Mouse (Mus musculus) ZHBTc4 (cell line): ENCODE measurements around the gene Pias4.

Source experiments
- DNase-seq: peaks from one replicate; pipeline ENCODE4 v3.0.0-alpha.2; 2011; ENCODE audit warnings: low read depth, low spot score

Pias4 gene

DNA sequence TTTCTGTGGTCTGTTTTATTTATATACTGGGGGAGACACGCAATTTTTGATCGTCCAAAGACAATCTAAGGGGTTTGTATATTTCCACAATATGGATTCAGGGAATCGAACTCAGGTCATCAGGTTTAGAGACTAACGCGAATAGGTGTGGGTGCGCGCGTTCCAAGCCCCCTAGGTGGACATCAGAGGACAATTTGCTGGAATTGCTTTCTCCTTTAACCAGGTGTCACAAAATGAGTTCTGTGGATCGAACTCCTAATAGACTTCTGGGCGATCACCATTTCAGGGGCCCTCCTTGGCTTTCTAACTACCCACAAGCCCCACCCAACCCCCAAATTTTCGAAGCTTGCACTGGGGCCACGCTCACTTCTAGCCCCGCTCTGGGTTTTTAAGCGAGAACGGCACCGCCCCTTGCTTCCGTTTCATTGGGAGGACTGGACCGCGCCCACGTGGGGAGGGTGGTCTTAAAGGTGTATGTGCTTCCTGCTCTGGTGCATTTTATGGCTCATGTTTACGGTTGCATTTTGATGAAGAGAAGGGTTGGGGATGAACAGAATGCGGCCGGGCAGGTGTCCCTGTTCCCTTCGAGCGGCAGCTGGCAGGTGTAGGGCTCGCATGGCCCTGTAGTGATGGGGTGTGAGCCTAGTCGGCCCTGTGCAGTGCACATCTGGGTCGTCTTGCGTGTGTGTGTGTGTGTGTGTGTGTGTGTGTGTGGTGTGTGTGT, 960 bp upstream of the Pias4 start:
- DNase-seq, result peak; percentile 89

DNA sequence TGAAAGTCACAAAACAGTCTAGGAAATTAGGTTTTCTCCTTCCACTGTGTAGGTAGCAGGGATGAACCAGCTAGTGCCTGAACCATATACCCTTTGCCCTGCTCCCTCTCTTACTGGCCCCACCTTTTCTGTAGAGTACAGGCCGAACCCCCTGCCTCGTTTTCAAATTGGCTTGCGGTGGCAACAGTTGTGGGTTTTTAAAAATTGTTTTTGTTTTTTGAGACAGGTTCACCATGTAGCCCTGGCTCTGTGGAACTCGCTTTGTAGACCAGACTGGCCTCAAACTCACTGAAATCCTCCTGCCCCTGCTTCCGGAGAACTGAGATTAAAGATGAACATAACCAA, 336 bp upstream of the Pias4 start:
- DNase-seq, result no peak

DNA sequence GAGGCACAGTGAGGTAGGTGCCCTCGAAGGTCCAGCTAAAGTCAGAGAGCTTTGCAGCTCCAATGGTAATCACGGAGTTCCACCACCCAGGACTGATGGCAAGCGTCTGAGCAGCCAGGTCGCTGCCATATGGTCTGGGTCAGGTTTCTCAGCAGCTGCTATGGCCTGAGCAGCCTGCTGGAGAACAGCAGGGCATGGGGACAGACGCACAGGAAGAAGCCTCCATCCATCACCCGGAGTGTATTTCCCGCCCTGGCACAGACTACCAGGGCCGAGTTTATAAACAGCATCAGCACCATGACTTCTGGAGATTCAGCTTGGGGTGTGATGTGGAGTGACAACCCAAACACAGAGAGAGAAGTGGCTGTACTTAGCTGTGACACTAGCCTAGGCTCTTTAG, 2.6 kb downstream of the Pias4 start:
- DNase-seq, result no peak

DNA sequence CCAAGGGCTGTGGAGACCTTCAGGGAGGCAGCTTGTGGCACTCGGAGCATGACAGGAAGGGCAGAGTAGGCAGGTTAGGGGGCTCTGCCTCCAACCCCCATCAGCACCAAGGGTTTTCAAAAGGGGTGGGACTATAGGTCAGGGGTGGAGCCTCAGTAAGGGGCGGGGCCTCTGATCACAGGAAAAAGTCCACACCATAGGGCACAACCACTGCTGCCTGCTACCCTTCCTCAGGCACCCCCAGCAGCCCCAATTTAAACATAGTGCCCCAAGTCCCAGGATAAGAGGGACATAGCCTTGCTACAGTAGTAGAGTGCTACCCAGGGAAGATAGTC, 5.4 kb downstream of the Pias4 start:
- peak; percentile 66 for DNase-seq

DNA sequence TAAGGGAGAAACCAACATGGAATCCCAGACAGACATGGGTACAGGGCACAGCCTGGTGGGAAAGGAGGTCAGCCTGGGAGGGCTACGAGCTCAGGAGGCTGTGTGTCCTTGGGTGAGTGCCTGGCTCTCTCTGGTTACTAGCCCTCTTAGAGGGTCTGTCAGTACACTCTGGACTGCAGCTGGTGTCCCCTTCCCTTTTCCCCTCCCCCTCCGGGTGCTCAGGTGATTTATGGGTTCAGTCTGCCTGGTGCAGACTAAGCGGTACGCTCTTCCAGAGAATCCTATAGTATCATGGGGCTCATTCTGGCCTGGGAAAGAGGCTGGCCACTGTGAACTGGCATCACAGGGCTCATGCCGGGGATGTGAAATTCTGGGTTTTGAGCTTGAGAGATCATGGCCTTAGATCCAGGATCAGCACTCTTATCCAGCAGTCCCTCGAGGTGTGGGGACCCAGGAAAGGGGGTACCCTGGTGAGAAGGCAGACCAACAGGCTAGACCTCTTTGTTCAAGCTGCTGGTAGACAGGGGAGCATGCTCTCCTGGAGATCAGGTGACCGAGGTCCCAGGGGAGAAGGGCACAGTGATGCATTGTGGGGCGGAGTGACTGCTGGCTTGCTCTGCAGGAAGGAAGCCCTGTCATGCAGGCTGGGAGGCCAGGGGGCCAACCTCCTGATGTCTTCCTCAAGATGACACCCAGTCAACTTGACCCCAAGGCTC, 6.0 kb downstream of the Pias4 start:
- peak; percentile 64 for DNase-seq

GRCm38 (mm10) chr10:81154736-81155135, 13.0 kb downstream of the Pias4 start:
- no peak for DNase-seq

- peak; percentile 65 for DNase-seq
These were observed 13.4 kb downstream of the Pias4 start for GRCm38 (mm10) chr10:81154313-81154712.

DNA sequence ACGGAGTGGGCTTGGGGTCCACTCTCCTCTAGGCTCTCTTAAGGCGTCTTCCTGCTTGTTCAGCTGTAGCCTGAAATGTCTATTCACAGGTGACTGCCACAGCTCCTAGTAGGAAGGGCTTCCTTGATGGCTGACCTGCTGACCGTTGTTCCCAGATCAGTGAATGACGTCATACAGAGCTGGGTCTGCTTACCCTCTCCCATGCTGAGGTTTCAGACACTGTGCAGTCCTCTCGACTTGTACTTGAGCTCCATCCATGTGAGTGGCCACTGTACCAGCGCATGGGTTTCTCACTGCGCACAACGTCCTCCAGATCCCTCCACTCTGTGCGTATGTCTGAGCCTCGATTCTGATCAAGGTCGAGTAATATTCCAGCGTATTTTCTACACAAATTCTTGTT, 15.1 kb downstream of the Pias4 start:
- no peak for DNase-seq

- DNase-seq, result no peak
These were observed 16.5 kb downstream of the Pias4 start for GRCm38 (mm10) chr10:81151261-81151660.

DNA sequence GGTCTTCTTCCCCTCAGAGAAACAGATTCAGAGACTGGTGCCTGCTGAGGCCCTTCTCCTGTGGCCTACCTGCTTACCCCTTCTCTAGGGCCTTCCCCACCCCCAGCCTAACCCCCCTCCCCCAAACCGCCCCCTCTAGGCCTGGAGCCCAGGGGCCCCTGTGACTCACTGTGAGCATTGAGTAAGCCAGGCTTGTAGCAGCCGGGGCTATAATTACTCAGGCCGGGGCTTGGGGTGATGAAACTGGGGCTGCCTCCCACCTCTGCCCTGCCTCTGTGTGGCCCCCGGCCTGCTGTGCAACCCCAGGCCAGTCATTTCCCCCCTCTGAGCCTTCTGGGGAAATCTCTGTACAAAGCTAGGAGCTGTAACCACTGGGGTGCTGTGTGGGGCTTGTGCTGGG, 21.4 kb downstream of the Pias4 start:
- DNase-seq, result no peak

- DNase-seq, result no peak
These were observed 21.9 kb downstream of the Pias4 start for GRCm38 (mm10) chr10:81145778-81146177.

DNA sequence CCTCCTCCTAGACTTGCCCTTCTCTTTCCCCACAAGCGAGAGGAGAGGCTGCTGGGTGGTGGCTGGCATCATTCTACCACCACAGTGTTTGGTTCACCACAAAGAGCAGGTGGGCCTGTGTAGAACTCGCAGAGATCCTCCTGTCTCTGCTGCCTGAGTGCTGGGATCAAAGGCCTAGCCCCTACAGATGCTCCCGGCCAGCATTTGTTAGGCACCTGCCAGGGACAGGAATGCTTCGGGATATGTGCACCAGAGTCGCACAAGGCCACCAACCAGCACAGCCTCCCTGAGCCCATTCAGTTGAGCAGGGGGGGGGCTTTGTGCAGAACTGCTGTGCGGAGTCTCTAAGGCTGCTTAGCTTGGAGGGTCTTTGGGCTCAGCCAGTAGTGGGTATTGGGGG, 22.4 kb downstream of the Pias4 start:
- no peak for DNase-seq

- no peak for DNase-seq
These were observed 23.1 kb downstream of the Pias4 start for GRCm38 (mm10) chr10:81144667-81145066.

- no peak for DNase-seq
These were observed 23.8 kb downstream of the Pias4 start for GRCm38 (mm10) chr10:81143845-81144437.

DNA sequence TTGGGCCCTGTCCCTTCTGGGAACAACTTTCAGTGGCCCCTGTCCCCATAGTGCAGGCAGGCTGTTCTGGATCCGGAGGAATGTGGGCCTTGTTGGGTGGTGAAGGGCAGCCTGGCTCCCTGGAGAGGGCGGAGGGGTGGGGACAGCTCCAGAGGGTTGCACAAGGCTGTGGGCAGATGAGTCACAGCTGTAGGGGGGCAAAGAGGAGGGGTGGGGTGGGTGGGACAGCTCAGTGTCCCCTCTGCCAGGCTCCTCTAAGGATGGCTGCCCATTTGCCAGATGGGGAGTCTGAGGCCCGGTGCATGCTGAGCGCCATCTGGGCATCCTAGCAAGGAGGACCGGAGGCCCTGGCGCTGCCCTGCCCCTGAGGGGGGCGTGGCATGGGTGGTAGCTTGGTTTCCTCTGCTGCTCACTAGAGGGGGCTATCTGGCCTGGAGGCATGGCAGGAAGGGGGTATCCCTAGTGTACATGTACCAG, 24.5 kb downstream of the Pias4 start:
- no peak for DNase-seq

DNA sequence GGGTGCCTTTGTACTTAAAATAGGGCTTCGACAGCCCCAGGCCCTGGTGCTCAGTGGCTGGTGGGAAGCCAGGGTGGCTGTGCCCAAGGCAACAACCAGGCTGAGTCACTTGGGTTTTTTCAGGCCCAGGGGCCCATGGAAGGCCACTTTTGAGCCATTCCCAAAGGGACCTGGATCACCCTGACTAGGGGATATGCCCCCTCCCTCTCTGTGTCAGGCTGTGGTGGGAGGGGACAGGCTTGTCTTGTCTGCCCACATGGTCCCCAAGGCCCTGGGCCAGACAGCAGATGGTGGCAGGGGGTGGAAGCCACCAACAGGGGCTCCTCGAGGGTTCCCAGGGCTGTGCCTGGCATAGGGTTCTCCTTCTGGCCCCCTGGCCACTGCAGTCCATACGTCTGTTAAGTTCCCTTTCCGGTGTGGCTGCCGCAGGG, 25.2 kb downstream of the Pias4 start:
- no peak for DNase-seq

- DNase-seq, result peak; percentile 81
These were observed 26.1 kb downstream of the Pias4 start for GRCm38 (mm10) chr10:81141455-81142210.

DNA sequence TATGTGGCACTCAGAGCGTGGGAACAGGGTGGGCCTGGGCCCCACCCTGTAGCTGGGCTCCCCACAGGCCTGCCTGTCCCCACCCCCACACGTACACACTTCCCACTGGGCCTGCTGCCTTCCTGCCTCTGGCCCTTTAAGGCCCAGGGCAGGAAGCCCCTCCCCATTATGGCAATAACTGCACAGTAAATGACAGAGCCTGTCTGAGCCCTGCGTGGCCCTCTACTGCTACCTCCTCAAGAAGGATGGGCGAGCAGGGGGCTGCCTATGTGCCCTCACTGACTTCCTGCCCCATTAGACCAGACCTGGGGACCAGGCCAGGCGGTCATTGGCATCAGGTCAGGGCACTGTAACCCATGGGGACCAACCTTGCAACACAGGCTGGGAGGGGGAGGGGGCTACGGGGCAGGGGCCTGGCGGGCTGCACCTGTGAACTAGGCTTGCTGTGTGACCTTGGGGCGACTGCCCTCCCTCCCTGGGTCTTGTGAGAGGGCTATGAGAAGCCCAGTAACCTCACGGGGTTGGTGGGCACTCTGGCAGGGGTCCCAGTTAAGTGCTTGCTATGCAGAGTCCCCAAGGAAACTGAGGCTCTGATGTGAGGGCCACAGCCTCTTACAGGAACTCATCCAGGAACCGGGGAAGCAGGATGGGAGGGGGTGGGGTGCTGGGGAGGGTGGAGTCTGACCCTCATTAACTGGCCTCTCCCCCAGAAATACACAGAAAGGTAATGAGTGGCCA, 26.8 kb downstream of the Pias4 start:
- peak; percentile 58 for DNase-seq

DNA sequence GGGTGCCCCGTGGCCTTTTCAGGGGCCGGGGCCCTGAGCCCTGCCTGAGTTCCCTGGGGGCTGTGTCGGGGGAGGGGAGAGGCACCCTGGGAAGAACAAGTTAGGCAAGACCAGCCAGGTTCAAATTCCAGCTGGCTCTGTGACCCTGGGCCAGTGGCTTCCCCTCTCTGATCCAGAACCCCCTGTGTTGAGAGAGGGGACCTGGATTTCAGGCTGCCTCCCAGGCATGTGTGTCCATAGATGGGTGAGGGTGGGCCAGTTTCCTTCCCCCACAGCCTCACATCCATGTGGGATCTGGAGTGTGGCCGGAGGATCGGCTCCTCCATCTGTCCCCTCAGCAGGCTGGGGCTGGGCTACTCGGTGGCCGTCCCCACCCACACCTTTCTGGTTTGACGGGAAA, 27.7 kb downstream of the Pias4 start:
- no peak for DNase-seq

GRCm38 (mm10) chr10:81139529-81139846, 28.2 kb downstream of the Pias4 start:
- no peak for DNase-seq

DNA sequence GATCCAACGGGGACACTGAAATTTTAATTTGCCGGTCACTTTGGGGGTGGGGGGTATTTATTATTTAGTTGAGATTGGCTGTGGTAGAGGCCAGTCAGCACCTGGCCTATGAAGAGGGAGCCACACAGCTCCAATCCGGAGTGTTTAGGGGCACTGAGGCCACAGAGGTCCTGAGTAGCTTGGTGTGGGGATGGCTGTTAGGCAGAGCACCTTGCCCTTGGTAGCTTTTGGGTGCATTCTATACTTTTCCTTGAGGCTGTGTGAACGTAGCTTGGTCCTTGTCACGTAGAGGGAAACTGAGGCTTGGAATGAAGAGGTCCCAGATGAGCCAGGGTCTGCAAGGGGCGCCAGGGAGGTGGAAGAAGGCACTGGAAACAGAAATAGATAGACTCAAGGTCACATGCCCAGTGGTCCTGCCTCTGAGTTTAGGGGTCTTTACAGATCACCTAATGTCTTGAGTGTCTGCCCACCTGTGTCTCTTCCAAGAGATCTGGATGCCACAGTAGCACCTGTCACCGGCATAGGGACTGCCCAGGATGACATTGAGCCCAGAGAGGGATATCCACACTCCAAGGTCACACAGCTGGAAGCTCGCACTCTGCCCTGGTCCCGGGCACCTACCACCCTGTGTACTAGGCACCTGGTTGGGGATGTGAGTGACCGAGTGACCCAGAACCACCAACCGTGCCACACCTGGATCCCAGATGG, 28.7 kb downstream of the Pias4 start:
- DNase-seq, result no peak
